Mouse (Mus musculus): ENCODE data around the gene Tspan3. TPM values are rescaled to one million over a fixed set of nuclear protein-coding genes. Genes with fewer than 3 reads are reported as not detected.

Tspan3 gene
- polyA plus RNA-seq, 1 experiment: 382 TPM

DNA sequence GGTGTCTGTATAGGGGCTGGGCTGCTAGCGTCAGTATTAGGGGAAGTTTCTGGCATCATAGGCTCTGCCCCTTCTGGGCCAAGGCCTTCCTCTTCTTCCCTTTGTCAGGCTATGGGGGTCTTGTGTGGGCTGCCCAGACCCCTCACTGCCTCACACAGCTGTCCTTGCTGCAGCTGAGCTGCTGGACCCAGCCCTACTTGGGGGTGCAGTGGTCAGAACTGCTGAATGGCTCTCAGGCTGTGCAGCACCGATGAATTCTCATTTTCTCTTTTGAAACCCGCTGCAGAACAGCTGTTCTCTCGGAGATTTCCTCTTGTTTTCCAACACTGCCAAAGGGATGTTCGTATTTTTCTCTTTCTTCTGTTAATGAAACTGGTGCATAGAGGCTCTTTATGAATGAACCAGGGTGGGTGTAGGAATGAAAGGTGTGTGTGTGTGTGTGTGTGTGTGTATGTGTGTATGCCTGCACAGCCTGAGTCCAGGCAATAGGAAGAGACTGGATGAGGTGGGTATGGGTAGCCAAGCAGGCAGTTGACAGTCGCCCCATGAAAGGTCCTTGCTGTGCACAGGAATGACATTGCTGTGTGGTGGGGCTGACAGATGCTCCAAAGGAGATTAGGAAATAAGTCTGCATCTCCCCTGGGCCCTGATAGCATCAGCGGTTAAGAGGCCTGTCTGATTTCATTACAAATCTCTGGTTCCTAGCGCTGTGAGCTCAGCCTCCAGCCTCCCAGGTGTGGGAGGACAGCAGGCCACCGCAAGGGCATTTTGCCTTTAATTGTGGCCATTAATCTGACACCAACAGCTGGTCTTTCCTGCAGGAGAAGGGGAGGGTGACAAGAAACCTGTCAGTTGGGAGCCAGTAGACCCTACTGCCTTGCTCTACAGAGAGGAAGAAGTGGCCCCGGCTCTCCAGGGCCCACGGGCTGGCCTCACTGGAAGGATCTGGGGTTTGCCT lies 26.5 kb upstream of the Tspan3 start:
- DNase-seq (ENCODE audit: low read depth): peak; percentile 40
- TF ChIP-seq CTCF (IDR thresholded peaks at IDR 0.05; ENCODE audit: borderline replicate concordance, extremely low read depth, insufficient read depth, insufficient read length) (no peak), POLR2A (IDR thresholded peaks at IDR 0.05; ENCODE audit: borderline replicate concordance, extremely low read depth, insufficient read depth, insufficient read length, poor library complexity, severe bottlenecking) (no peak)

DNA sequence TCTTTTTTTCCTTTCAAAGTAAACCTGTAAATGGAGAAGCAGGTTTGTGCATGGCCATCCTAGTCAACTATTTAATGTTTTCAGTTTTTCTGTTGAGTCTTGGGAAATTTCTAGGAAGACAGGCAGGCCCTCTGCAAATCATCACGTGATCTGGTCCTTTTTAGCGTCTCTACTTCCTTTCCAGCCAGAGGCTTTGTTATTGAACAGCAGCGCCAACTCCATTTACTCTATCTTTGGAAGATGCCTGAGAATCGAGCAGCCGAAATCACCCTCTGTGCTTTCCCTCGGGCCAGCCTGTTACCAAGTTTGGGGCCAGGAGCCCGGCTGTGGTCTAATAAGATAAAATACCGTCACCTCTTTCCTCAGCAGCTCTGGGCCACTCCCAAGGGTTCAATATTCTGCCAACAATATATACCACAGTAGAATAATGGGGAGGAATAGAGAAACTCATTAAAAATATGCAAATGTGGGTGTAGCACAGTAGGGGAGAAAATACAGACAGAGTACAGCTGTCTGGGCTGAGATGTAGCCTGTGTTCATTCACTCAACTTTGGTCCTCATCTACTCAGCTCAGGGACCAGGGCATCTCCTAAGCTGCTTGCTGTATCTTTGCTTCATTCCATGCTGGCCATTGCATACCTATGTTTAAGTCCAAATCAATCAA lies 15.0 kb upstream of the Tspan3 start:
- DNase-seq (ENCODE audit: low read depth): peak; percentile 71
- TF ChIP-seq POLR2A (IDR thresholded peaks at IDR 0.05; ENCODE audit: borderline replicate concordance, extremely low read depth, insufficient read depth, insufficient read length, poor library complexity, severe bottlenecking) (no peak), CTCF (IDR thresholded peaks at IDR 0.05; ENCODE audit: borderline replicate concordance, extremely low read depth, insufficient read depth, insufficient read length) (no peak)

GRCm38 (mm10) chr9:56179416-56180117 lies 14.3 kb upstream of the Tspan3 start:
- no peak for TF ChIP-seq POLR2A (IDR thresholded peaks at IDR 0.05; ENCODE audit: borderline replicate concordance, extremely low read depth, insufficient read depth, insufficient read length, poor library complexity, severe bottlenecking)
- TF ChIP-seq CTCF (IDR thresholded peaks at IDR 0.05; ENCODE audit: borderline replicate concordance, extremely low read depth, insufficient read depth, insufficient read length): peak; percentile 42; the same call in 1 of the 2 replicates
- DNase-seq (ENCODE audit: low read depth): peak; percentile 76

DNA sequence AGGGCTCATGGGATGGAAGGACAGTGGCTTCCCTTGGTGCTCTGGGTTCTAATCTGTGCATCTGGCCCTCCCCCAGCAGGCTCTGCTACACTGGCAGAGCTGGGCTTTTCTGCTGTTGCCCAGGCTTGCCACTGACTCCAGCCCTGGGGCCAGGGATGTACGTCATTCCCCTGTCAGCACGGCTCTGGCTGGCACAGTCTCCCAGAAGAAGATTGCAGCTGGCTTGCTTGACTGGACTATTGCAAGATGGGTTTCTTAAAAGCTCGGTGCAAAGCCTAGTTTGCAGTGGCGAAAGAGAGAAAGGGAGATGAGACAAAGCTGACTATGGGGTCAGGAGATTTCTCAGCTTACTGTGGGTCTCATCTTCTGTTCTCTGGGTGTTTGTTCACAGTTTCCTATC lies 12.1 kb upstream of the Tspan3 start:
- DNase-seq (ENCODE audit: low read depth): no peak
- no peak for TF ChIP-seq CTCF (IDR thresholded peaks at IDR 0.05; ENCODE audit: borderline replicate concordance, extremely low read depth, insufficient read depth, insufficient read length)
- TF ChIP-seq POLR2A (IDR thresholded peaks at IDR 0.05; ENCODE audit: borderline replicate concordance, extremely low read depth, insufficient read depth, insufficient read length, poor library complexity, severe bottlenecking): no peak

GRCm38 (mm10) chr9:56175316-56175715 lies 10.0 kb upstream of the Tspan3 start:
- no peak for DNase-seq (ENCODE audit: low read depth)

GRCm38 (mm10) chr9:56167690-56168089 lies 2.4 kb upstream of the Tspan3 start:
- peak; percentile 63 for DNase-seq (ENCODE audit: low read depth)

More at GRCm38 (mm10) chr9:56175316-56175715, 10.0 kb upstream of the Tspan3 start:
- TF ChIP-seq POLR2A (IDR thresholded peaks at IDR 0.05; ENCODE audit: borderline replicate concordance, extremely low read depth, insufficient read depth, insufficient read length, poor library complexity, severe bottlenecking) (no peak), CTCF (IDR thresholded peaks at IDR 0.05; ENCODE audit: borderline replicate concordance, extremely low read depth, insufficient read depth, insufficient read length) (no peak)

GRCm38 (mm10) chr9:56166161-56166560 lies 884 bp upstream of the Tspan3 start:
- TF ChIP-seq POLR2A (IDR thresholded peaks at IDR 0.05; ENCODE audit: borderline replicate concordance, extremely low read depth, insufficient read depth, insufficient read length, poor library complexity, severe bottlenecking): no peak
- TF ChIP-seq CTCF (IDR thresholded peaks at IDR 0.05; ENCODE audit: borderline replicate concordance, extremely low read depth, insufficient read depth, insufficient read length): no peak
- DNase-seq (ENCODE audit: low read depth): no peak

More at GRCm38 (mm10) chr9:56167690-56168089, 2.4 kb upstream of the Tspan3 start:
- no peak for TF ChIP-seq CTCF (IDR thresholded peaks at IDR 0.05; ENCODE audit: borderline replicate concordance, extremely low read depth, insufficient read depth, insufficient read length)

DNA sequence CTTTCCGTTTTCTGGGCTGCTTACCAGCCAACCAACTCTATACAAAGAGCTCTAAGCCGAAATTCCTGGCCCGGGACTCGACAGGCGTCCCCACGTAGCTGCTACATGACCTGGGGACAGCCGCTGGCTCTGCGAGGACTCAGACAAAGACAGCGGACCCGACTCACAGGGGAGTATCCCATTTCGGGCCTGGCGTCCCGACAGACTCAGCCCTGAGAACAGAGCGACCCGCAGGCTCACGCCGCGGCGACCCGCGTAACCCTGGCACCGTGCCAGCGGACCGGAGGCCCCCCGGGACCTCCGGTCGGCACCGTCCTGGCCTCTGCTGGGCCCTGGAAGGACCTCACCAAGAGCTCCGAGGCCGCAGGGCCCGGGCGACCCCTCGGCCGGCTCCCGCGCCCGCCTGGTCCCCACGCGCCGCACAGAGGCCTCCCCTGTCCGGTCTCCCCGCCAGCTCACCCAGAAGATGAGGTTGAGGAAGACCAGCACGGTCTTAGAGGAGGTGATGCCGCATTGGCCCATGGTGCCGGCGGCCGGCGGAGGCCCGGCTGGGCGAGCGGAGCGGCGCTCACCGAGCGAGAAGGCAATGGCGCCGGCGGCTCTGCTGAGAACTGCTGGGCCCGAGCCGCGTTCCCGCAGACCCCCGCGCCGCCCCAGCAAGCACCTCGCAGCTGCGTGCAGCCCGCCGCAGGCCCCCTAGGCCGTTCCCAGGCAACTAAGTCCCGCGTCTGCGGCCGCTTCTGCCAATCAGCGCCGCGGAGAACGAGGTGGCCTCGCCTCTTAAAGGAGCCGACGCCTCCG lies 4.7 kb downstream of the Tspan3 start:
- DNase-seq (ENCODE audit: low read depth): peak; percentile 99
- TF ChIP-seq CTCF (IDR thresholded peaks at IDR 0.05; ENCODE audit: borderline replicate concordance, extremely low read depth, insufficient read depth, insufficient read length) (no peak), POLR2A (IDR thresholded peaks at IDR 0.05; ENCODE audit: borderline replicate concordance, extremely low read depth, insufficient read depth, insufficient read length, poor library complexity, severe bottlenecking) (peak; percentile 99)

DNA sequence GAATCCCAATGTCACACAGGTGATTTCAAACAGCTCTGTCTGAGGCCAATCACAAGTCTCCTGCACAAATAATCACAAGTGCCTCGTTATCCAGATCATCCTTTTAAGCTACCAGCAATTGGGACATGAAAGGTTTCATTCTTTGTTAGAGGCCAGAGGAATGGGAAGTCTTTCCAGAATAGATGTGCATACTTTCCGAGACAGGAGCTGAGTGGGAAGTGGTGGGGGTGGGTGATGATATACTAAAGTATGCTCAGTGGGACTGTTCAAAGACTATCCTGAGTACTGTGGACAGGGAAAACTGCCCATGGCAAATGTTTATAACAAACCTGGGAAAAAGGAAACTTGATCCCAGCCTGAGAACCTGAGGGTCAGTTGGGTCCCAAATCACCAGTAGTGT lies 5.8 kb downstream of the Tspan3 start:
- TF ChIP-seq CTCF (IDR thresholded peaks at IDR 0.05; ENCODE audit: borderline replicate concordance, extremely low read depth, insufficient read depth, insufficient read length): no peak
- TF ChIP-seq POLR2A (IDR thresholded peaks at IDR 0.05; ENCODE audit: borderline replicate concordance, extremely low read depth, insufficient read depth, insufficient read length, poor library complexity, severe bottlenecking): no peak
- DNase-seq (ENCODE audit: low read depth): no peak

DNA sequence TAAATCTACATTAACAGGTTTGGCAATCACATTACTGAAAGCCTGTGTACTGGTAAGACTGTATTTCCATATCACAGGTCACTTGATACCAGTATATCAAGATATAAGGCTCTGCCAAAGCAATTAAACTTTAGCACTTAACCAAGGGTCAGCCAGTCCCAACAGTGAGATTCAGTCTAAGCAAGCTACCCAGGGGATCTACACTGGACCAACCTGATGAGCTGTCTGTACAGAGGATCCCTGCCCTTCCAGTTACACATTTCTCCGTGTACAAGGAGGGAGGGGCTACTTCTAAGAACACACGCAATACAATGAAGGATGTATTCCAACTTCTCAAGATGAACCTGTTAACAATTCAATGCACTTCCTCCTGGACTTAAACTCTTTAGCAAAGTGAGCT lies 7.2 kb downstream of the Tspan3 start:
- TF ChIP-seq CTCF (IDR thresholded peaks at IDR 0.05; ENCODE audit: borderline replicate concordance, extremely low read depth, insufficient read depth, insufficient read length) (no peak), POLR2A (IDR thresholded peaks at IDR 0.05; ENCODE audit: borderline replicate concordance, extremely low read depth, insufficient read depth, insufficient read length, poor library complexity, severe bottlenecking) (no peak)
- DNase-seq (ENCODE audit: low read depth): no peak

All from brain, embryonic 14.5 days (tissue).